Mouse (Mus musculus): ENCODE results near the gene Efcab7. TPM values are rescaled to one million over a fixed set of nuclear protein-coding genes. Genes with fewer than 3 reads are reported as not detected.

The Efcab7 gene
- 1 to 10 TPM; 1.6 to 3.5 TPM for total RNA-seq (2023)

GRCm38 (mm10) chr4:99829094-99830073 is at the start of gene Efcab7:
Efcab7 (plus strand) TSS chr4:99829198.

GRCm38 (mm10) chr4:99929149-99929612 is 100.2 kb downstream of the Efcab7 start, which contains the start of gene Pgm1:
Pgm1 (plus strand) TSS chr4:99929414.

GRCm38 (mm10) chr4:99929613-99930517 is 100.9 kb downstream of the Efcab7 start, which contains the start of gene Itgb3bp:
Itgb3bp (minus strand) TSS chr4:99929813.

Other genes with a start within 250 kb of the Efcab7 start
- gene Foxd3, start 172.9 kb upstream of the Efcab7 start, total RNA-seq (2023), result not detected
- gene Alg6, start 113.5 kb upstream of the Efcab7 start, total RNA-seq (2023), result 10 to 100 TPM in 1 of 2 experiments, 1 to 10 TPM in 1; 6.6 to 10.9 TPM
- gene Pgm1, start 100.2 kb downstream of the Efcab7 start, total RNA-seq (2023), result 10 to 100 TPM; 17.5 to 18.1 TPM
- gene Itgb3bp, start 100.6 kb downstream of the Efcab7 start, total RNA-seq (2023), result 1 to 10 TPM; 2.8 to 3.7 TPM